Mouse (Mus musculus) cortical plate, adult 2 months (tissue): ENCODE results near the gene Nol6. TPM values are rescaled to one million over a fixed set of nuclear protein-coding genes. Genes with fewer than 3 reads are reported as not detected.

ENCODE experiments used
- H3K27ac ChIP-seq: fragments of 200-500 bp; 2 replicates; pipeline ENCODE4 v1.5.1; 2012; ENCODE audit warnings: low read length, control low read depth, inconsistent platforms; ENCODE audit not compliant: insufficient read depth
- H3K4me1 ChIP-seq: fragments of 200-500 bp; 2 replicates; pipeline ENCODE4 v1.6.1; 2011; ENCODE audit warnings: low read length; ENCODE audit not compliant: control insufficient read depth, insufficient read depth
- H3K4me3 ChIP-seq: fragments of 200-500 bp; 2 replicates; pipeline ENCODE4 v1.5.1; 2011; ENCODE audit warnings: mild to moderate bottlenecking, low read length, control low read depth; ENCODE audit not compliant: insufficient read depth
- CTCF ChIP-seq: fragments of 200-500 bp; IDR thresholded peaks from 2 replicates; pipeline ENCODE4 v1.5.1; 2011; ENCODE audit warnings: mild to moderate bottlenecking, control low read depth, low read length; ENCODE audit not compliant: insufficient read depth; ENCODE audit errors: extremely low read depth
- POLR2A ChIP-seq: fragments of 200-500 bp; IDR thresholded peaks from 2 replicates; pipeline ENCODE4 v1.6.1; 2011; ENCODE audit warnings: mild to moderate bottlenecking, low read length, control low read depth; ENCODE audit not compliant: insufficient read depth; ENCODE audit errors: extremely low read depth
- polyA plus RNA-seq: library from polyadenylated mRNA; depleted of rRNA; stranded (reverse); fragments of >200 nt; gene quantifications from 2 replicates; pipeline ENCODE4 v1.2.3, GENCODE M21; 2012

Gene Nol6
- polyA plus RNA-seq, 1 experiment = 73.4 TPM

- Histone ChIP-seq H3K4me3 (no peak overlapping the region), H3K4me1 (peaks cover 1% of the 10 kb centered on the region; the same call in 1 of the 2 replicates), H3K27ac (no peak overlapping the region)
- TF ChIP-seq POLR2A = no peak
- no peak for TF ChIP-seq CTCF
Observed at GRCm38 (mm10) chr4:41100986-41101385, 23.3 kb downstream of the Nol6 start.

- Histone ChIP-seq H3K4me1 (peaks cover 1% of the 10 kb centered on the region; the same call in 1 of the 2 replicates), H3K27ac (no peak overlapping the region), H3K4me3 (no peak overlapping the region; the same call in 1 of the 2 replicates)
- TF ChIP-seq CTCF (no peak), POLR2A (no peak)
Observed at GRCm38 (mm10) chr4:41098577-41098951, 25.7 kb downstream of the Nol6 start.

GRCm38 (mm10) chr4:41097871-41098576, 26.2 kb downstream of the Nol6 start, which contains the start of gene Aqp3:
Aqp3 (minus strand) TSS chr4:41098183.
- Histone ChIP-seq H3K4me3 (peak within 1 kb of the TSS; percentile 32), H3K4me1 (peaks cover 1% of the 10 kb centered on the region; the same call in 1 of the 2 replicates), H3K27ac (no peak within 1 kb of the TSS)
- TF ChIP-seq CTCF (no peak), POLR2A (no peak)

- TF ChIP-seq POLR2A = no peak
- TF ChIP-seq CTCF = no peak
- peaks cover 1% of the 10 kb centered on the region; the same call in 1 of the 2 replicates for H3K4me1 ChIP-seq
- H3K4me3 ChIP-seq = no peak overlapping the region; the same call in 1 of the 2 replicates
- H3K27ac ChIP-seq = no peak overlapping the region
Observed at GRCm38 (mm10) chr4:41097381-41097780, 26.9 kb downstream of the Nol6 start.

GRCm38 (mm10) chr4:41096794-41097193, 27.5 kb downstream of the Nol6 start:
- Histone ChIP-seq H3K4me1 (peaks cover 1% of the 10 kb centered on the region; the same call in 1 of the 2 replicates), H3K27ac (no peak overlapping the region), H3K4me3 (no peak overlapping the region)
- TF ChIP-seq POLR2A (no peak), CTCF (no peak)

- peaks cover 1% of the 10 kb centered on the region; the same call in 1 of the 2 replicates for H3K4me1 ChIP-seq
- no peak overlapping the region for H3K27ac ChIP-seq
- no peak overlapping the region for H3K4me3 ChIP-seq
- no peak for TF ChIP-seq CTCF
- no peak for TF ChIP-seq POLR2A
Observed at GRCm38 (mm10) chr4:41096169-41096568, 28.1 kb downstream of the Nol6 start.

- H3K4me1 ChIP-seq = peaks cover 1% of the 10 kb centered on the region; the same call in 1 of the 2 replicates
- TF ChIP-seq CTCF (no peak), POLR2A (no peak)
- H3K27ac ChIP-seq = no peak overlapping the region
- no peak overlapping the region for H3K4me3 ChIP-seq
Observed at GRCm38 (mm10) chr4:41094361-41094760, 29.9 kb downstream of the Nol6 start.

GRCm38 (mm10) chr4:41092958-41093357, 31.3 kb downstream of the Nol6 start:
- no peak for TF ChIP-seq POLR2A
- TF ChIP-seq CTCF = no peak
- no peak overlapping the region for H3K4me3 ChIP-seq
- no peaks in the 10 kb centered on the region for H3K4me1 ChIP-seq
- H3K27ac ChIP-seq = no peak overlapping the region

- Histone ChIP-seq H3K4me1 (no peaks in the 10 kb centered on the region), H3K27ac (no peak overlapping the region), H3K4me3 (no peak overlapping the region)
- TF ChIP-seq POLR2A (no peak), CTCF (no peak)
Observed at GRCm38 (mm10) chr4:41091391-41091790, 32.9 kb downstream of the Nol6 start.

GRCm38 (mm10) chr4:41089705-41090104, 34.5 kb downstream of the Nol6 start:
- Histone ChIP-seq H3K4me1 (no peaks in the 10 kb centered on the region), H3K4me3 (no peak overlapping the region), H3K27ac (no peak overlapping the region)
- TF ChIP-seq POLR2A (no peak), CTCF (no peak)
